Mouse (Mus musculus): ENCODE measurements at regions not wholly inside any gene's neighbourhood (a gene's known extent, or its start where the extent isn't known, plus 50 kb on each side); places are given as distances from the start of the nearest gene placed in this dataset.

- DNase-seq (ENCODE audit: low spot score): no peak
These were observed 51.5 kb upstream of the D7Ertd443e start for GRCm38 (mm10) chr7:134436917-134437316.

GRCm38 (mm10) chr7:134439281-134439680 is 53.8 kb upstream of the D7Ertd443e start:
- no peak for DNase-seq (ENCODE audit: low spot score)

- DNase-seq (ENCODE audit: low spot score): no peak
These were observed 59.7 kb upstream of the D7Ertd443e start for GRCm38 (mm10) chr7:134445008-134445806.

- no peak for DNase-seq (ENCODE audit: low spot score)
These were observed 62.3 kb upstream of the D7Ertd443e start for GRCm38 (mm10) chr7:134447648-134448202.

- no peak for DNase-seq (ENCODE audit: low spot score)
These were observed 63.4 kb upstream of the D7Ertd443e start for GRCm38 (mm10) chr7:134448831-134449230.

- DNase-seq (ENCODE audit: low spot score): peak; percentile 7
These were observed 77.2 kb upstream of the D7Ertd443e start for GRCm38 (mm10) chr7:134462677-134463076.

- DNase-seq (ENCODE audit: low spot score): no peak
These were observed 77.9 kb upstream of the D7Ertd443e start for GRCm38 (mm10) chr7:134463380-134463779.

- no peak for DNase-seq (ENCODE audit: low spot score)
These were observed 81.8 kb upstream of the D7Ertd443e start for GRCm38 (mm10) chr7:134467216-134467615.

- no peak for DNase-seq (ENCODE audit: low spot score)
These were observed 85.8 kb upstream of the D7Ertd443e start for GRCm38 (mm10) chr7:134471286-134471685.

- DNase-seq (ENCODE audit: low spot score): no peak
These were observed 105.9 kb upstream of the D7Ertd443e start for GRCm38 (mm10) chr7:134491326-134491725.

- no peak for DNase-seq (ENCODE audit: low spot score)
These were observed 111.8 kb upstream of the D7Ertd443e start for GRCm38 (mm10) chr7:134497219-134497618.

- no peak for DNase-seq (ENCODE audit: low spot score)
These were observed 112.4 kb upstream of the D7Ertd443e start for GRCm38 (mm10) chr7:134497870-134498269.

GRCm38 (mm10) chr7:134498716-134499115 is 113.3 kb upstream of the D7Ertd443e start:
- DNase-seq (ENCODE audit: low spot score): no peak

- no peak for DNase-seq (ENCODE audit: low spot score)
These were observed 114.0 kb upstream of the D7Ertd443e start for GRCm38 (mm10) chr7:134499429-134499828.

- DNase-seq (ENCODE audit: low spot score): no peak
These were observed 114.7 kb upstream of the D7Ertd443e start for GRCm38 (mm10) chr7:134500210-134500609.

GRCm38 (mm10) chr7:134501079-134501478 is 115.6 kb upstream of the D7Ertd443e start:
- no peak for DNase-seq (ENCODE audit: low spot score)

GRCm38 (mm10) chr7:134510333-134510928 is 125.0 kb upstream of the D7Ertd443e start:
- DNase-seq (ENCODE audit: low spot score): no peak

- no peak for DNase-seq (ENCODE audit: low spot score)
These were observed 134.0 kb upstream of the D7Ertd443e start for GRCm38 (mm10) chr7:134519372-134519975.

- DNase-seq (ENCODE audit: low spot score): no peak
These were observed 138.4 kb upstream of the D7Ertd443e start for GRCm38 (mm10) chr7:134523897-134524296.

- DNase-seq (ENCODE audit: low spot score): no peak
These were observed 139.6 kb upstream of the D7Ertd443e start for GRCm38 (mm10) chr7:134525041-134525440.

- no peak for DNase-seq (ENCODE audit: low spot score)
These were observed 140.0 kb upstream of the D7Ertd443e start for GRCm38 (mm10) chr7:134525461-134525860.

- DNase-seq (ENCODE audit: low spot score): no peak
These were observed 141.9 kb upstream of the D7Ertd443e start for GRCm38 (mm10) chr7:134527351-134527750.

GRCm38 (mm10) chr7:134528026-134528425 is 142.4 kb upstream of the Dock1 start:
- DNase-seq (ENCODE audit: low spot score): no peak
